ENCODE assay signal across 8 mouse cellular contexts in genomic region chr2:29124936-29125701, GRCm38 (mm10). TPM values are rescaled to one million over a fixed set of nuclear protein-coding genes. Genes with fewer than 3 reads are reported as not detected.
DNase-seq lines count a peak whose midpoint lies in the region; ATAC-seq lines count a peak whose summit lies in the region.

No protein-coding gene starts in this region.

- peak overlapping the region; percentile 77 for H3K4me2 ChIP-seq in hindbrain, embryonic 11.5 days (replicated peaks; ENCODE audit: low read depth, low read length)

- H3K9me3 ChIP-seq in hindbrain, embryonic 11.5 days (ENCODE audit: control insufficient read depth, low read length): no peaks in the 10 kb centered on the region

- no peaks in the 10 kb centered on the region for H3K4me1 ChIP-seq in hindbrain, embryonic 11.5 days (replicated peaks; ENCODE audit: control insufficient read depth, insufficient read depth, low read length)

- peak; percentile 99 for ATAC-seq in hindbrain, embryonic 11.5 days (ENCODE audit: low FRiP score)

- H3K27me3 ChIP-seq in hindbrain, embryonic 11.5 days (ENCODE audit: control insufficient read depth, insufficient read depth, low read length): no peaks in the 10 kb centered on the region

- H3K9ac ChIP-seq in hindbrain, embryonic 11.5 days (ENCODE audit: low read depth, low read length): peak overlapping the region; percentile 85

- DNase-seq in Muller cell, postnatal 12 days (ENCODE audit: inconsistent ontology term): peak; percentile 100
- peak; percentile 99 for DNase-seq in cerebellum, adult 9-11 months
- peak; percentile 96 to 98 for DNase-seq in frontal cortex, adult 2 months (ENCODE audit: extremely low spot score in 1 of 2, low spot score in 1 of 2)
- peak; percentile 99 for DNase-seq in hindbrain, embryonic 11.5 days (ENCODE audit: low spot score)
- peak; percentile 94 to 96 for DNase-seq in layer of hippocampus, postnatal 10 days (ENCODE audit: low spot score in 2 of 2)
- DNase-seq in lung, postnatal 10 days: peak; percentile 100
- DNase-seq in ovary, postnatal 36 days (ENCODE audit: low spot score): peak; percentile 99
- peak; percentile 99 for DNase-seq in thymus, postnatal 25 days

- peak overlapping the region; percentile 93 for H3K27ac ChIP-seq in hindbrain, embryonic 11.5 days (ENCODE audit: low read depth, low read length)

- peak overlapping the region; percentile 78 for H3K4me3 ChIP-seq in hindbrain, embryonic 11.5 days (ENCODE audit: low read depth, low read length)

- WGBS in hindbrain, embryonic 11.5 days: under 1% methylated on average over 74 of the region's 81 CpGs

- no peaks in the 10 kb centered on the region for H3K36me3 ChIP-seq in hindbrain, embryonic 11.5 days (ENCODE audit: control insufficient read depth, insufficient read depth, low read length)

RNA-seq across cellular contexts. Expression of gene Setx, which starts 1.1 kb away (rescaled TPM):
- polyA plus RNA-seq in frontal cortex, adult 2 months (2012; rRNA removed): 13.4 and 14.8 TPM in 2 replicates
- polyA plus RNA-seq in hindbrain, embryonic 11.5 days (2014; fragmentation: Nextera tagmentation; extraction: Ambion mirVana): 12.6 and 21.8 TPM in 2 replicates
- 10 to 100 TPM; 48.1 to 49.4 TPM for total RNA-seq in layer of hippocampus, postnatal 10 days (2021)

Comparison
In these comparisons a context has a peak if more than half of its experiments do, and no peak if none do; other contexts are left out.
1. Peak in every context shown above with its lines: DNase-seq, ATAC-seq, H3K4me3 ChIP-seq and H3K27ac ChIP-seq.